Mouse (Mus musculus) neutrophil, adult 5-6 weeks (primary cell): ENCODE results near the gene Gm10697. TPM values are rescaled to one million over a fixed set of nuclear protein-coding genes. Genes with fewer than 3 reads are reported as not detected.
"Not testable (repeated sequence)": the region's sequence is repeated elsewhere in the genome, so short reads cannot be mapped to it uniquely, and the experiment has no call there.

Experiments used
- ATAC-seq: fragments of 151-379, 151-347 bp; 2 replicates; pipeline ENCODE4 v1.8.0; 2017; ENCODE audit warnings: mild to moderate bottlenecking, moderate TSS enrichment; ENCODE audit not compliant: insufficient number of reproducible peaks, poor library complexity, low FRiP score, severe bottlenecking; ENCODE audit errors: extremely low read depth
- total RNA-seq: library from RNA; stranded (forward); fragments of 200-1000 nt; gene quantifications from 2 replicates; pipeline ENCODE4 v1.2.3, GENCODE M21; 2017

Gm10697 gene
- total RNA-seq: not detected in 2 replicates

- not testable (repeated sequence) for ATAC-seq
Measured at GRCm38 (mm10) chr3:94072544-94072943, at the start of gene Gm10697. Gene Gm10697 (minus strand): TSS chr3:94072644.

GRCm38 (mm10) chr3:94115071-94115470, 42.6 kb upstream of the Gm10697 start:
- not testable (repeated sequence) for ATAC-seq

- ATAC-seq: not testable (repeated sequence)
Measured at GRCm38 (mm10) chr3:94054785-94055184, 17.7 kb downstream of the Gm10697 start, which contains the start of gene Gm9125. Gene Gm9125 (minus strand): TSS chr3:94054885.

- ATAC-seq: not testable (repeated sequence)
Measured at GRCm38 (mm10) chr3:94049566-94050121, 22.8 kb downstream of the Gm10697 start.

GRCm38 (mm10) chr3:94038241-94038640, 34.2 kb downstream of the Gm10697 start:
- ATAC-seq: not testable (repeated sequence)

- ATAC-seq: not testable (repeated sequence)
Measured at GRCm38 (mm10) chr3:94034400-94034799, 38.0 kb downstream of the Gm10697 start.

Other genes starting within 250 kb of the Gm10697 start
- not detected in 2 replicates for gene Tdpoz3, start 246.6 kb downstream of the Gm10697 start, total RNA-seq
- 0.37 TPM in 1 of 2 replicates, not detected in the other for gene Gm9117, start 129.1 kb downstream of the Gm10697 start, total RNA-seq
- gene Tdpoz5, start 111.3 kb downstream of the Gm10697 start, total RNA-seq: not detected in 2 replicates
- not detected in 2 replicates for gene Gm9125, start 17.8 kb downstream of the Gm10697 start, total RNA-seq
- not detected in 2 replicates for gene Gm10696, start 105.5 kb upstream of the Gm10697 start, total RNA-seq
- gene Gm5286, start 124.1 kb upstream of the Gm10697 start, total RNA-seq: not detected in 2 replicates
- gene Gm4778, start 191.4 kb upstream of the Gm10697 start, total RNA-seq: not detected in 2 replicates
- 5.0 and 5.9 TPM in 2 replicates for gene Them4, start 237.4 kb upstream of the Gm10697 start, total RNA-seq